ENCODE assay signal across 12 mouse cellular contexts in genomic region chr9:121303748-121304147, GRCm38 (mm10). TPM values are rescaled to one million over a fixed set of nuclear protein-coding genes. Genes with fewer than 3 reads are reported as not detected.
A peak's percentile ranks its signal among the peaks of the same experiment; 100 is the strongest.
DNase-seq lines count a peak whose midpoint lies in the region; ATAC-seq and TF ChIP-seq lines count a peak whose summit lies in the region.
"Had no signal": no experiment of that assay in that cellular context is flagged by ENCODE, and none has a peak within 500 bp of the region (broad histone marks: within the 10 kb centered on the region; RNA-seq: fewer than 3 reads in every experiment).

No protein-coding gene starts in this region.

- no peaks in the 10 kb centered on the region for H3K9me3 ChIP-seq in forebrain, embryonic 12.5 days
- H3K9me3 ChIP-seq in kidney, postnatal 0 days (replicated peaks; ENCODE audit: low read length), result no peaks in the 10 kb centered on the region
- H3K9me3 ChIP-seq: heart, embryonic 13.5 days had no signal

- WGBS in forebrain, embryonic 12.5 days, result 9% methylated on average over 9 of the region's 9 CpGs
- 36% methylated on average over 9 of the region's 9 CpGs for WGBS in kidney, postnatal 0 days

- peak; percentile 61 for ATAC-seq in forebrain, embryonic 12.5 days (ENCODE audit: low FRiP score)
- ATAC-seq in kidney, postnatal 0 days (replicated peaks; ENCODE audit: low FRiP score, low read depth), result peak; percentile 57
- no peak for ATAC-seq in megakaryocyte progenitor cell, adult 5-6 weeks (replicated peaks; ENCODE audit: poor library complexity)
- ATAC-seq: Patski had no signal

- peak overlapping the region; percentile 26 for H3K9ac ChIP-seq in forebrain, embryonic 12.5 days
- peak overlapping the region; percentile 35; the same call in 1 of the 2 replicates for H3K9ac ChIP-seq in kidney, postnatal 0 days (ENCODE audit: low read depth, low read length)
- H3K9ac ChIP-seq: heart, embryonic 13.5 days; liver, embryonic 14.5 days had no signal

- 0 out of 2 replicates have a peak overlapping the region, but pooled peaks have one; percentile 1 for H3K4me3 ChIP-seq in forebrain, embryonic 12.5 days (replicated peaks)
- H3K4me3 ChIP-seq in kidney, postnatal 0 days (replicated peaks; ENCODE audit: low read depth, low read length), result no peak overlapping the region
- H3K4me3 ChIP-seq: heart, embryonic 13.5 days had no signal

- peaks cover 64% of the 10 kb centered on the region for H3K4me1 ChIP-seq in forebrain, embryonic 12.5 days
- H3K4me1 ChIP-seq in kidney, postnatal 0 days (replicated peaks; ENCODE audit: insufficient read depth, low read length), result peaks cover 26% of the 10 kb centered on the region

- H3K27ac ChIP-seq in forebrain, embryonic 12.5 days, result peak overlapping the region; percentile 83
- no peak overlapping the region for H3K27ac ChIP-seq in kidney, postnatal 0 days
- H3K27ac ChIP-seq: heart, embryonic 13.5 days; liver, embryonic 14.5 days had no signal

- no peaks in the 10 kb centered on the region for H3K27me3 ChIP-seq in forebrain, embryonic 12.5 days
- no peaks in the 10 kb centered on the region for H3K27me3 ChIP-seq in kidney, postnatal 0 days (ENCODE audit: insufficient read depth, low read length)
- no peaks in the 10 kb centered on the region for H3K27me3 ChIP-seq in splenic B cell, adult 2 months (ENCODE audit: control insufficient read depth, insufficient read depth, low read length, poor library complexity, severe bottlenecking)
- H3K27me3 ChIP-seq: heart, embryonic 13.5 days; Patski had no signal

- peak overlapping the region; percentile 45 for H3K4me2 ChIP-seq in forebrain, embryonic 12.5 days
- H3K4me2 ChIP-seq in kidney, postnatal 0 days (ENCODE audit: low read length), result 0 out of 2 replicates have a peak overlapping the region, but pooled peaks have one; percentile 28
- H3K4me2 ChIP-seq: heart, embryonic 13.5 days had no signal

- TF ChIP-seq CTCF in kidney, postnatal 0 days (IDR thresholded peaks at IDR 0.05; ENCODE audit: low read depth), result no peak

- H3K36me3 ChIP-seq in forebrain, embryonic 12.5 days (replicated peaks), result no peaks in the 10 kb centered on the region
- H3K36me3 ChIP-seq in kidney, postnatal 0 days (ENCODE audit: insufficient read depth, low read length), result no peaks in the 10 kb centered on the region
- no peaks in the 10 kb centered on the region; the same call in 1 of the 2 replicates for H3K36me3 ChIP-seq in splenic B cell, adult 2 months (ENCODE audit: control insufficient read depth, insufficient read depth, low read length, poor library complexity, severe bottlenecking)

- peak; percentile 40 for DNase-seq in testis, postnatal 14 days (ENCODE audit: low spot score)
- no peak for DNase-seq in testis, postnatal 10 days (ENCODE audit: low spot score)
- DNase-seq in kidney, postnatal 0 days (ENCODE audit: low spot score), result no peak
- DNase-seq in splenic B cell, adult 2 months (ENCODE audit: low read depth, low spot score), result peak; percentile 56
- no peak for DNase-seq in adrenal gland, adult (ENCODE audit: inconsistent age in 2 of 2, low spot score in 1 of 2)
- no peak for DNase-seq in cerebellum, postnatal 14 days
- DNase-seq: layer of hippocampus, adult 9-11 months had no signal

RNA-seq across cellular contexts. Expression of gene Trak1, which starts 6.4 kb away (rescaled TPM):
- polyA plus RNA-seq in forebrain, embryonic 12.5 days (2016; fragmentation: Nextera tagmentation; extraction: Ambion mirVana), result 41.2 and 45.3 TPM in 2 replicates
- polyA plus RNA-seq in kidney, postnatal 0 days (2015; fragmentation: Nextera tagmentation; extraction: Ambion mirVana), result 11.6 and 13.0 TPM in 2 replicates
- total RNA-seq in megakaryocyte progenitor cell, adult 5-6 weeks (2015), result 30.2 and 33.4 TPM in 2 replicates
- total RNA-seq in megakaryocyte progenitor cell, adult 5-6 weeks (2017), result 21.0 and 24.0 TPM in 2 replicates

RNA-seq across cellular contexts. Expression of gene Ulk4, which starts 26.8 kb away (rescaled TPM):
- 179 and 182 TPM in 2 replicates for polyA plus RNA-seq in forebrain, embryonic 12.5 days (2016; fragmentation: Nextera tagmentation; extraction: Ambion mirVana)
- 135 and 136 TPM in 2 replicates for polyA plus RNA-seq in kidney, postnatal 0 days (2015; fragmentation: Nextera tagmentation; extraction: Ambion mirVana)
- 0.25 and 0.68 TPM in 2 replicates for total RNA-seq in megakaryocyte progenitor cell, adult 5-6 weeks (2015)
- 2.8 and 4.7 TPM in 2 replicates for total RNA-seq in megakaryocyte progenitor cell, adult 5-6 weeks (2017)

Comparison
In these comparisons a context has a peak if more than half of its experiments do, and no peak if none do; other contexts are left out.
1. DNase-seq: peak in testis, postnatal 14 days (single experiment) and splenic B cell, adult 2 months (single experiment); none in testis, postnatal 10 days (single experiment), kidney, postnatal 0 days (single experiment), adrenal gland, adult (0 of 2) and cerebellum, postnatal 14 days (0 of 2).